Mouse (Mus musculus): Measurements from ENCODE around the gene Stk24. TPM values are rescaled to one million over a fixed set of nuclear protein-coding genes. Genes with fewer than 3 reads are reported as not detected.

Gene Stk24
- polyA plus RNA-seq, 1 experiment from 2014 or later: 27.3 TPM

- Histone ChIP-seq H3K27me3 (replicated peaks; ENCODE audit: control insufficient read depth, insufficient read depth, low read length) (no peaks in the 10 kb centered on the region), H3K36me3 (ENCODE audit: control insufficient read depth, insufficient read depth, low read length) (no peaks in the 10 kb centered on the region), H3K4me3 (ENCODE audit: low read length) (no peak overlapping the region), H3K4me2 (ENCODE audit: low read depth, low read length) (no peak overlapping the region), H3K4me1 (ENCODE audit: control insufficient read depth, insufficient read depth, low read length) (no peaks in the 10 kb centered on the region), H3K9ac (ENCODE audit: low read depth, low read length) (no peak overlapping the region), H3K9me3 (ENCODE audit: control insufficient read depth, low read length) (no peaks in the 10 kb centered on the region), H3K27ac (ENCODE audit: low read length) (no peak overlapping the region)
- 29% methylated on average over 1 of the region's 1 CpGs for WGBS
- ATAC-seq: no peak
Observed at GRCm38 (mm10) chr14:121387760-121388159, 7.9 kb upstream of the Stk24 start.

- Histone ChIP-seq H3K4me3 (ENCODE audit: low read length) (no peak overlapping the region), H3K4me1 (ENCODE audit: control insufficient read depth, insufficient read depth, low read length) (no peaks in the 10 kb centered on the region), H3K4me2 (ENCODE audit: low read depth, low read length) (no peak overlapping the region), H3K9ac (ENCODE audit: low read depth, low read length) (no peak overlapping the region), H3K9me3 (ENCODE audit: control insufficient read depth, low read length) (no peaks in the 10 kb centered on the region), H3K27me3 (replicated peaks; ENCODE audit: control insufficient read depth, insufficient read depth, low read length) (no peaks in the 10 kb centered on the region), H3K27ac (ENCODE audit: low read length) (no peak overlapping the region), H3K36me3 (ENCODE audit: control insufficient read depth, insufficient read depth, low read length) (no peaks in the 10 kb centered on the region)
- 82% methylated on average over 8 of the region's 8 CpGs for WGBS
- ATAC-seq: no peak
Observed at GRCm38 (mm10) chr14:121385440-121385839, 5.6 kb upstream of the Stk24 start.

GRCm38 (mm10) chr14:121383801-121384200 is 4.0 kb upstream of the Stk24 start:
- no peaks in the 10 kb centered on the region for H3K27me3 ChIP-seq (replicated peaks; ENCODE audit: control insufficient read depth, insufficient read depth, low read length)
- H3K4me3 ChIP-seq (ENCODE audit: low read length): no peak overlapping the region
- no peaks in the 10 kb centered on the region for H3K9me3 ChIP-seq (ENCODE audit: control insufficient read depth, low read length)
- no peak for ATAC-seq
- H3K4me2 ChIP-seq (ENCODE audit: low read depth, low read length): no peak overlapping the region
- no peak overlapping the region for H3K9ac ChIP-seq (ENCODE audit: low read depth, low read length)
- no peaks in the 10 kb centered on the region for H3K36me3 ChIP-seq (ENCODE audit: control insufficient read depth, insufficient read depth, low read length)
- 65% methylated on average over 3 of the region's 3 CpGs for WGBS
- H3K4me1 ChIP-seq (ENCODE audit: control insufficient read depth, insufficient read depth, low read length): peaks cover 4% of the 10 kb centered on the region
- H3K27ac ChIP-seq (ENCODE audit: low read length): no peak overlapping the region

- peak overlapping the region; percentile 96 for H3K4me3 ChIP-seq (ENCODE audit: low read length)
- H3K36me3 ChIP-seq (ENCODE audit: control insufficient read depth, insufficient read depth, low read length): no peaks in the 10 kb centered on the region
- ATAC-seq: peak; percentile 94
- H3K27ac ChIP-seq (ENCODE audit: low read length): peak overlapping the region; percentile 96
- H3K9me3 ChIP-seq (ENCODE audit: control insufficient read depth, low read length): no peaks in the 10 kb centered on the region
- H3K27me3 ChIP-seq (replicated peaks; ENCODE audit: control insufficient read depth, insufficient read depth, low read length): no peaks in the 10 kb centered on the region
- 2% methylated on average over 59 of the region's 79 CpGs for WGBS
- H3K4me1 ChIP-seq (ENCODE audit: control insufficient read depth, insufficient read depth, low read length): peaks cover 21% of the 10 kb centered on the region
- H3K9ac ChIP-seq (ENCODE audit: low read depth, low read length): peak overlapping the region; percentile 98
- peak overlapping the region; percentile 76 for H3K4me2 ChIP-seq (ENCODE audit: low read depth, low read length)
Observed at GRCm38 (mm10) chr14:121379116-121379826, 540 bp downstream of the Stk24 start.

- peak overlapping the region; percentile 98 for H3K9ac ChIP-seq (ENCODE audit: low read depth, low read length)
- peak overlapping the region; percentile 76 for H3K4me2 ChIP-seq (ENCODE audit: low read depth, low read length)
- H3K4me3 ChIP-seq (ENCODE audit: low read length): peak overlapping the region; percentile 96
- peaks cover 26% of the 10 kb centered on the region for H3K4me1 ChIP-seq (ENCODE audit: control insufficient read depth, insufficient read depth, low read length)
- no peaks in the 10 kb centered on the region for H3K27me3 ChIP-seq (replicated peaks; ENCODE audit: control insufficient read depth, insufficient read depth, low read length)
- H3K9me3 ChIP-seq (ENCODE audit: control insufficient read depth, low read length): no peaks in the 10 kb centered on the region
- under 1% methylated on average over 79 of the region's 83 CpGs for WGBS
- ATAC-seq: peak; percentile 82
- H3K36me3 ChIP-seq (ENCODE audit: control insufficient read depth, insufficient read depth, low read length): no peaks in the 10 kb centered on the region
- peak overlapping the region; percentile 95 for H3K27ac ChIP-seq (ENCODE audit: low read length)
Observed at GRCm38 (mm10) chr14:121378243-121379115, 1.3 kb downstream of the Stk24 start.

GRCm38 (mm10) chr14:121376566-121376965 is 3.2 kb downstream of the Stk24 start:
- no peak overlapping the region for H3K27ac ChIP-seq (ENCODE audit: low read length)
- H3K36me3 ChIP-seq (ENCODE audit: control insufficient read depth, insufficient read depth, low read length): no peaks in the 10 kb centered on the region
- H3K4me1 ChIP-seq (ENCODE audit: control insufficient read depth, insufficient read depth, low read length): peaks cover 40% of the 10 kb centered on the region
- WGBS: 43% methylated on average over 6 of the region's 6 CpGs
- peak overlapping the region; percentile 1; the same call in 1 of the 2 replicates for H3K9ac ChIP-seq (ENCODE audit: low read depth, low read length)
- no peaks in the 10 kb centered on the region for H3K9me3 ChIP-seq (ENCODE audit: control insufficient read depth, low read length)
- no peak for ATAC-seq
- no peaks in the 10 kb centered on the region for H3K27me3 ChIP-seq (replicated peaks; ENCODE audit: control insufficient read depth, insufficient read depth, low read length)
- H3K4me3 ChIP-seq (ENCODE audit: low read length): peak overlapping the region; percentile 4; the same call in 1 of the 2 replicates
- peak overlapping the region; percentile 17; the same call in 1 of the 2 replicates for H3K4me2 ChIP-seq (ENCODE audit: low read depth, low read length)

- Histone ChIP-seq H3K27me3 (replicated peaks; ENCODE audit: control insufficient read depth, insufficient read depth, low read length) (no peaks in the 10 kb centered on the region), H3K4me2 (ENCODE audit: low read depth, low read length) (no peak overlapping the region), H3K4me3 (ENCODE audit: low read length) (no peak overlapping the region), H3K9ac (ENCODE audit: low read depth, low read length) (no peak overlapping the region), H3K9me3 (ENCODE audit: control insufficient read depth, low read length) (no peaks in the 10 kb centered on the region), H3K36me3 (ENCODE audit: control insufficient read depth, insufficient read depth, low read length) (no peaks in the 10 kb centered on the region), H3K4me1 (ENCODE audit: control insufficient read depth, insufficient read depth, low read length) (peaks cover 62% of the 10 kb centered on the region), H3K27ac (ENCODE audit: low read length) (no peak overlapping the region)
- 73% methylated on average over 4 of the region's 4 CpGs for WGBS
- no peak for ATAC-seq
Observed at GRCm38 (mm10) chr14:121373901-121374300, 5.9 kb downstream of the Stk24 start.

GRCm38 (mm10) chr14:121373020-121373419 is 6.8 kb downstream of the Stk24 start:
- 82% methylated on average over 9 of the region's 9 CpGs for WGBS
- no peak for ATAC-seq
- H3K27me3 ChIP-seq (replicated peaks; ENCODE audit: control insufficient read depth, insufficient read depth, low read length): no peaks in the 10 kb centered on the region
- no peak overlapping the region for H3K4me3 ChIP-seq (ENCODE audit: low read length)
- H3K4me2 ChIP-seq (ENCODE audit: low read depth, low read length): no peak overlapping the region
- no peak overlapping the region for H3K27ac ChIP-seq (ENCODE audit: low read length)
- H3K9ac ChIP-seq (ENCODE audit: low read depth, low read length): no peak overlapping the region
- no peaks in the 10 kb centered on the region for H3K9me3 ChIP-seq (ENCODE audit: control insufficient read depth, low read length)
- no peaks in the 10 kb centered on the region for H3K36me3 ChIP-seq (ENCODE audit: control insufficient read depth, insufficient read depth, low read length)
- peaks cover 70% of the 10 kb centered on the region for H3K4me1 ChIP-seq (ENCODE audit: control insufficient read depth, insufficient read depth, low read length)
